Mouse (Mus musculus) urinary bladder, postnatal 14 days (tissue): ENCODE data around the gene Rad51b.
A peak's percentile ranks its signal among the peaks of the same experiment; 100 is the strongest.

ENCODE experiments used
- DNase-seq: peaks from one replicate; pipeline ENCODE4 v3.0.0; 2021; ENCODE audit warnings: low spot score

The Rad51b gene

DNA sequence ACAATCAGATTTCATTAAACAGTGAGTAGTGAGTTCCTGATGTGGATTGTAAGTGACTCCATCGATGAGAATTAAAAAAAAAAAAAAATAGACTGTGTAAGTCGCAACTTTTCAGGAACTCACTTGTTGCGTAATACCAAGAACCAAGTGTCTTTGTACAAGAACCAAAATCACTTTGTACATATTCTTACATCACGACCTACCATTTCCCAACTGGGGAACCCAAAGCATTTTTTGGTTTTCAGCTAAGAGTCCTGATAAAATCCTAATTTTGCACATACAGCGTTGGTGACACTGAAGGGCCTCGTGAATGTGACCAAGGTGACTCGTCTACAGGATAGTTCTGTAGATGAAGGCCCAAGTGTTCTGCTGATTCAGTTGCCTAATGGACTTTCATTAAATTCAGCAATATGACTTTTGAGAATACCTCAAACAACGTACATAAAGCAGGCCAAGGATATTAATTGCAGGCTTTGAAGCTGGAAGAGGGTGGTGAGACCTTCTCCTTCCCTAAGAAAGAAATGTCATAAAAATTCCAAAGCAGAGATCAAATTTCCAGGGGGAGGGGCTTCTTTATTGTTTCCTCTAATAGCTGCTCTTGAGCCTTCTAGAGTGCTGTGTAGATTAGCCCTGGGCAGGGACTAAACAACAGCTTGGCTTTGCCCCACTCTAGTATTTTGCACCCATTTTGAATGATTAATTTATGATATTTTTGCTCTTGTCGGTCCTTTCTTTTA, 316.9 kb downstream of the Rad51b start:
- DNase-seq, result no peak

DNA sequence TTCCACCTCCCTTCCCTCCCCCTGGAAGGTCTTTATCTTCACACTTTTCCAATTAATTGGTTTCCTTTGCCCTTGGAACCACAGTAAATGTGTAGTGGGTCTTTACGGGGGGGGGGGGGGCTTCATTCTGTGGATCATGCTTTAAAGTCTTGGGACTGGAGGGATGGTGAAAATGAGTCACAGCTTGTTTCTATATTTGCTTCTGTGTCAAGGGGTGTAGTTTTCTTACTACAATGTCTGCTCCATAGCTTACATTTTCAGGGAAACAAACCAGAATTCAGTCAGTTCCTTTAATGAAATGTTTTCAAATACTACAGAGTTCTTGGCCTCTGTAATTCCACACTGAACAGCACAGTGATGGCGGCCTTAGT, 317.5 kb downstream of the Rad51b start:
- DNase-seq, result no peak

DNA sequence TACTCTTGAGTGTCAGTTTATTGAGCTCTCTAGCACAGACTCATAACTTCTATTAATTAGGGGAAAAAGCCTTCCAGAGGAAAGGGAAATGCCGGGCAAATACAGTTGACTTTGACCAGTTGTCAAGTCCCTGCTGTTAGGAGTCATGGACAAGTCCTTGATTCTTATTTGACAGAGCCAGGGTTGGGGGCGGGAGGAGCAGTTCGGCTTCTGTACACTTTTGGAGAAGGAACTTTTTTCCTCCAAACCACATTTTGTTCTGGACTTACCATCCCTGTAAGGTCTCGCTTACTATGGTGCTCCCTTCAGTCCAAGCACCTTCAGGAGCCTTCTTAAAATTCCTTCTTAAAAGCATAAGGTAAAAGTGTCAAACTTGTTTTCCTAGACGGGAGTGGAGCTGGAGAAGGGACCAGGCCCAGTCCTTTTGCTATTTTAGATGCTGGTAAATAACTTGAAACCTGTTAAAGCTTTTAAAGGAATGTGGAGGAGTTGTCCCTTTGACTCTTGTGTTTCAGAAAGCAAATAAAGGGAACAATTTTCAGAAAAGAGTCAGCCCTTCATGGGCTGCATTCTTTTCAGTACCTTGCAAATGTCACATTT, 318.7 kb downstream of the Rad51b start:
- no peak for DNase-seq

DNA sequence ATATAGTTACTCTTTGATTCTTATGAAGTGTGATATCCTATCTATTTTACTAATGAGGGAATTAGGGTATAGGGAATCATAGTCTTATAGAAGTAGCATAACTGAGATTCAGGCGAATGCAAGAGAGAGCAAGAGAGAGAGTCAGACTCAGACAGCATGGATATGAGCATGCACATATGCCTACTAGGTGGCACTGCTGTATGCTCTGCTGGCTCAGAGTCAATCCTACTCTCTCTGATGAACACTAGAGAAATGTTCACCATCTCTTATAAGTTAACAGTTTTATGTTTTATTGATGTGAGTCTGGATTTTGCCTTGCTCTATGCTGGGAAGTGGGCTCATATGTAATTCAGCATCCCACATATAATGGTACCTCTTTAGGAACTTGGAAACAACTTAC, 321.9 kb downstream of the Rad51b start:
- DNase-seq, result no peak

DNA sequence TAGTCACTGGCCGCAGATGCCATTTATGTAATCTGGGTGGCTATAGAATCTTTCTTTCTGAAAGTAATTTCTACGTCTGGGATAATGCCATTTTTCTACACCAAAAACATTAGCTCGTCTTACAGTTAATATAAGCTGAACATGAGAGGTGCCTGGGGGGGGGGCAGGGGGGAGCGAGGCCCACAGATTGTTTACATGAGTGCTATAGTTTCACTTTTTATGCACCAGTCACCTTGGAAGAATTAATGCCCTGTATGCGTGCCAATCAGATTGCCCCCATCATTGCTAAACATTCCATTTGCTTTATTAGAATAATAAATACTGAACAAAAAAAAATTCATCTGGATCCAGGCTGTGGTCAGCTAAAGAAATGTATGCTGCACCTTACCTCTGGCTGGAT, 323.6 kb downstream of the Rad51b start:
- no peak for DNase-seq

DNA sequence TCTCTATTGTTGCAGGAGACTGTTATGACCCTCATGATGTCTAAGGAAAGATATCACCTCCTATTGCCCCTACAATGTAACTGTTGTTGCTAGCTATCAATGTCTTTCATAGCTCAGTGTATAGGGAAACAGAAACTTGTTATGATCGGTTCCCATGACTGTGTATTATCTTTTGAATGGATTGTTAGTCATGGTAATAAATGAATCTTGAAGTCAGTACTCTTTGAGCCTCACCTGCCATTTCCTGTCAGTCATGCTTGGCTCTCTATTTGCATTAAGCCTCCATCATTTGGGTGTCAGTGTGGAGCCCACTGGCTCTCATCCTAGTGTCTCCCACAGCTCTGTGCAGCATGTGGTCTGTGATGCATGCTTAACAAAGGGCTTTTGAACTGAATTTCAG, 326.2 kb downstream of the Rad51b start:
- DNase-seq, result no peak

DNA sequence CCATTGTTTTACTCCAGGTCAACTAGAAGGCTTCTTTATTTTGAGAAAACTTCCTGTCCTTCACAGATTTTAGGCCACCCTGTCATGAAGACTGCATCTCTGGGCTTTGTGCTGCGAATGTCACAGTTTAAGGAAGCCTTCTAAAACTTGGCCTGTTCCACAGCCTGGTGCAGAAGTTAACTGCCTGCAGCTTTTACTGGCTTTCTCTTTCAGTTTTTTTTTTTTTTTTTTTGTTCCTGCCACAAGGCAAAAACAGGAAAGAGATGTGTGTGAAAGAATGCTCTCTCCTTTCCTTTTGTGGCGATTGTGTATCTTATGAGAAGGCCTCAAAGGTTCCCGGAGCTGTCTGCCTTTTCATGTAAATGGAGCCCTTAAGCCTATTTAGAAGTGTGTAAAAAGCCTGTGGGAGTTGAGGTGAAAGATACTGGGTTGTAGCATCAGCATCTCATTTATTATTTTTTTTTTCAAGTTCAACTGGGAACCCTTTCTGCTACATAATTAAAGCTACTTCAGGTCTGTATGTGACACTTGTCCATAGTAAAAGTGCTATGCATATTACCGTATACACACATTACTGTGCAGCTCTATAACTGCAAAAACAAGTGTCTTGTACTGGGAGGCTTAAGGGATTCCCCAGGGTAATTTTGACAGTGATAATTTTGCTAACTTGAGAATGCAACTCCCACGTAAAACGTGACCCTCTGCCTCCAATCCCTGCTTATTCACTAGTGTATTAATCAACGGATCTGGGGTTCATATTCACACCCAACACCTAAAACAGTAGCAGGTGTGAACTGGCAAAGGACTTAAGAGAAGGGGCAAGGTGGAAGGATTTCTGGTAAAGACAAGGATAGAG, 328.8 kb downstream of the Rad51b start:
- DNase-seq, result no peak

DNA sequence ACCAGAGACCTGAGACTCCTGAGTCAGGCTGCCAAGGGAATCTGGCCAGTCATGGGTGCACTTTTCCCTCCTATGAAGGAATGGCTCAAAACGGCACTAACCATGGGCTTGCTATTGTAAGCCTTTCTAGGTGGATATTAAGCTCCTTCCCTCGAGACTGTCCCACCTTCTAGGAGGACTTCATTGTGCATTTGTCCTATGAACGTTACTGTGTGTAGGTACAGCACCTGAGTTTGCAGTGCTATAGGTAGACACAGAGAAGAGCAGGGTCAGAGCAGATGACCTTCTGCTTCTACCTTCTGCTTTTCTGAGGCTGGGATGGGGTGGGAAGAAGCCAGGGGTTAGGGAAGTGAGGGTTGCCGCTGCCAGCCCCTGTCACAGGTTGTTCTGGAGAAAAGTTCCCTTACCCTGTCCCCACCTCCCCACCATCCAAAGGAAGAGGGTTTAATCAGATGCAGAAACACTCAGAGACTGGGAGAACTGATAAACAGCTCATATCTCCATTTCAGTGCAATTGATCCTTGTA, 329.5 kb downstream of the Rad51b start:
- DNase-seq, result no peak

DNA sequence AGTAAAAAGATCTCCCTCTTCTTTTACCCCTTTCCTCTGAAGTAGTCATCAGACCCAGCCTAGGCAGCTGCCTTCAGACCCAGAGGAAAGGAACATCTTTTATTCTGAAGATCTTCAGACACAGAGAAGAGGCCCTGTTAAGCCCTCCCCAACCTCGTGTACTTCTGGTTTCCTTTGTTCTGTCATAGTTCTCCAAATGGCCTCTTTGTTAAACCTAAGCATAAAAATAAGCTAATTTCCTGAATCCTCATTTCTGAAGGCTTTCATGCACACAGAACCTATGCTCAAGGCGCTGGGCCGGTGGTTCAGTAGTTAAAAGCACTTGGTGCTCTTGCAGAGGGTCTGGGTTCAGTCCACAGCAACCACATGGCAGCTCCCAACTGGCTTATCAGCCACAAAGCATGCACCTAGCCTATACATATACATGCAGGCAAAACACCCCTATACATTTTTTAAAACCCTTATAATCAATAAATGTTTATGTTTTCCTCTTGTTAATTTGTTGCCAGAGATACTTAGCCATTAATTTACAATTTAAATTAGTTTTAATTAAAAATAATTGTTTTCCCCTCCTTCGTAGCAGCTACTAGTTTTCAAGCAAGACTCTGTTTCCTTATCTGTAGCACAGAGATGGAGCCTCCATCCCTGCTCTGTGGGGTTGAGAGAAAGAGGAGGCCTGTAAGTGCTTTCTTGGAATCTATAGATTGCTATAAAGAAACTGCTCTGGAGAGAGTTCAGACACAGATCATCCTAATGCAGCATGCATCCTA, 330.5 kb downstream of the Rad51b start:
- no peak for DNase-seq

DNA sequence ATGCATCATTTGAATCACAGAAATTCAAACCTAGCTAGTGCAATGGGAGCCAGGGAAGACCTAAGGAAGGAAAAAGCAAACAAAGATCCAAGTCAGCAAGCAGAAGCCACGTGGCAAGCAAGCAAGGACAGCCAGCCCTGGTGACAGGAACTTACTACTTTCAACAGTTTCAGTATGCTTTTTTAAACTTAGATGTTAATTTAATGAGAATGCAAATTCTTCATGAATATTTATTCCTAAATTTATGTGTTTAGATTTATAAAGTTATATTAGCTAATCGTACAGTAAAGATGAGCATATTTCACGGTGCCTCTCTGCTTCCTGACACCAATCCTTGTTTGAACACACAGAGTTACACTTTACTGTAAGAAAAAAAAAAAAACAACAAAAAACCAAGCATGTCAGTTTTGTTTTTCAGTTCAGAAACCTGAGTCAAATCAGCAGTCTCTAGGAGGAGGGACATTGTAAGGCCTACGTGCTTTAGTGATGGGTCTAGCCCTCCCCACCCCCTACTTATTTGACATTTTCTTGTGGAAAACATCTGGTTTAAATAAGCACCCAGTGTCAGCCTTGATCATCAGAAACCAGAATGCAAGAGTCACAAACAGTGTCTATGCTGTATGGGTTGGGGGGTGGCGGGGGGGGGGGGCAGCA, 331.2 kb downstream of the Rad51b start:
- no peak for DNase-seq

DNA sequence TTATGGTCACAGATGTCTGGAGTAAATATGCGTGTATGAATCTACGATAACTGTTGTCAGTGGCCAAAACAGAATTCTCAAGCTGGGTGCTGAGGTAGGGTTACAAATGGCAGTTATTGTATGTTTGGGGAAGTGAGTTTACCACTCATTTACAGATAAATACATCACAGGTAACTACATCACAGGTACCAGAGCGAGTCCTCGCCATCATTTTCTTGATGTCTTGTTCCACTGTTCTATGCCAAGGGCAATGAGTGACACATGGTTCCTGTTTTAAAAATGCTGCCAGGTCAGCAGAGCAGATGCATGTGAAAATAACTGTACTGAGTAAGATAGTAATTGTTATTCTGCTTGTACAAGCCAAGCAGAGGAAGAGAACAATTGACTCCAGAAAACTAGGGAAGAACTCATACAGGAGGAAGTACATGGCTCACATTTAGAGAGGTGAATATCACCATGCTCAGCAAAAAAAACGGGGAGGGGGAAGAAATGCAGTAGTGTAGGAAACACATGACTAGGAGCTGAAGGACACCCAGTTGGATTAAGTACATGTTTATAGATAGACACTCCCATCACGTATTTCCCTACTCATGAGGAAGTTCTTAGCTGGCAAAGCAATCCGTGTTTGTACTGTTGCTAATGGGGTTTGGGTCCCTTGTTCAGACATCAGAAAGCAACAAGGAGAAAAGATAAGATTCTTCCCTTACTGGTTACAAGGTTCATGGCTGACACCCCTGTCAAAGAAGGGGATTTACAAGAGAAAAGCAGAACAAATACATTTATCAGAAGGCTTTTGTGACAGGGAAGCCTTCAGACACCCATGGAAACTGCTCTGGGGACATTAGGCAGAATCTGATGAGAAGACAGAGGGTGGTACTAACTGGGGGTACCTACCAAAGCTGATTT, 333.1 kb downstream of the Rad51b start:
- no peak for DNase-seq

DNA sequence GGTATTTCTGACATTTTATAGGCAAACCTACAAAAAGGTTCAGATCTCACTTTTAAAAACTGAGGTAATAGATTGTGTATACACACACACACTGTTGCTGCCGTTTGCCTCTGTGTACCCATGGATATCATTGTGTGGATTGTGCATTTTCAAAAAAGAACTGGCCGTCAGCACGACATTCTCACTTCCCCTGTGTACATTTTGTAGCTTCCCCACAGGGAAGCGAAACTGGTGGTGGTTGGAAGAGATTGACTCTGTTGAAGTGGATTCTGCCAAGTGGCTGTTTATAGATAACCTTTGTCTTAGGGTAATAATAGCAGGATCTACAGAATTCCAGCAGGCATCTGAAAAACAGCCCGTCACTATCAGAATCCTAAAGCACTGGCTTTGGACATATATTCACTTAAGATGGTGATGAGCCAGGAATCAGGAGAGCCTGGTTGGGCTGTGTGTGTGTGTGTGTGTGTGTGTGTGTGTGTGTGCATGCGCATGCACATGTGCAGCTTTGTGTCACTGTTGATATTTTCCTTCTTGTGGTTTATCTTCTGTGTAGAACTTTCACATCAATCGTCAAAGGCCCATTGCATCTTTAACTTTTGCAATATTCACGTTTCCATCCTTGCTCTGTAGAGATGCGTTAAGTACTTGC, 336.5 kb downstream of the Rad51b start:
- no peak for DNase-seq

DNA sequence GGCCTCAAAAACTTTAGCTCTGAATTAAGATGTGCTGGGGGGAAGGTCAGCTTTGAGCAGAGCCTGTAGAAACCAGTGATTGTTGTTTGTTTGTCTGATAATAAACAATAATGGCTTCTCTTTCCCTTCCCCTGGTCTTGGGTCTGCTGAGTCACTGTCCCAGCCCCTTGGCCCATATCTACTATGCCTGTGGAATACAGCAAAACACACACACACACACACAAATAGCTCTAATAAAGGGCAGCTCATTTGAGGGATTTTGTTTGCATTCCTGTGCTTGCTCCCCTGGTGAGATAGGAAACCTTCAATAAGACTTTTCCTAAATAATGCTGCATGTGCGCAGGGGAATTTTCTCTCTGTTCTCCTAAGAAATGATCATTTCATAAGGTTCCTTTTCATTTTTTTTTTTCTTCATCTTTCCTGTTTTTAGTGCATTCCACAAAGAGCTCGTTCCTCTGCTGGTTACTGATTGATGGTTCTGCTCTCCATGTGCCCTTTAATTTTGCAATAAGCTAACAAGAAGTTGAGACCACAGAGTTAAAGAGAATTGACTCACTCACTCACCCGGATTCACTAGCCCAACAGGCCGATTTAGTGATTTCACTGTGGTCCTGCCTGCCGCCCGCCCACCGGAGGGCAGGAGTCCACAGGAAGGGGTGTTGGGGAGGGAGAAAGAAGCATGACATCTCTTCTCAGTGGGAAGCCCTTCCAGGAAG, 344.6 kb downstream of the Rad51b start:
- DNase-seq, result peak; percentile 47

DNA sequence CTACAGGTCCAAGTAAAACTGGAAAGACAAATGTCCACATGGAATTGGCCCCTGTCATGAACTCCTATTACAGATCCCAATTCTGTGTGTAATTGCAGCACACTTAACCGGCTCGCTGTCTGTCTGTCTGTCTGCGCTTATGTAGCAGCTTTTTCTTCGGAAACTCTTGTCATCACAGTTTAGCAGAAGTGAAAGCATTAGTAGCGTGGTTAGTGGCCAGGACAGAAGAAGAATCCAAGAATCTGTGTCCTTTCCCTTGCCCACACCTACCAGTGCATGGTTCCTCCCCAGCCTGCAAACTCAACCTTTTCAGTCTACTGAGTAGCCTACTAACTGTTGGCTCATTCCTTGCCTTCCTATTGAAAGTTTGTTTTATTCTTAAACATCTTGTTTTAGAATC, 345.6 kb downstream of the Rad51b start:
- no peak for DNase-seq

DNA sequence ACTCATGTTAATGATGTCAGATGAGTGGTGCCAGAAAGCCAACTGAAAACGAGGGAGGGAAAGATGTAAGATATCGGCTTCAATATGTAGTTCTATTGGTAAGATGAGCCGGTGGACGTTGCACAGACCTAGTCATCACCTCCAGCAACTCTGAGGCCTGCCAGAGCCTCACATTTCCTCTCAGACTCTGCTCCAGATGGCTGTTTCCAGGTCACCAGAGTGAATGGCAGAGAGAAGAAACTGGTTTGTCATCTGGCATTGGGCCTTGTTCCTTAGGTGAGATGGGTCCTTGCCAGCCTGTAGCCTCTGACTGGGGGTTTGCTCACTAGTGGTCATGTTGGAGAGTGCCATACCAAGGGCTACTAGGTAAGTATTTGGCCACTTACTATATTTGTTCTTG, 348.6 kb downstream of the Rad51b start:
- no peak for DNase-seq

DNA sequence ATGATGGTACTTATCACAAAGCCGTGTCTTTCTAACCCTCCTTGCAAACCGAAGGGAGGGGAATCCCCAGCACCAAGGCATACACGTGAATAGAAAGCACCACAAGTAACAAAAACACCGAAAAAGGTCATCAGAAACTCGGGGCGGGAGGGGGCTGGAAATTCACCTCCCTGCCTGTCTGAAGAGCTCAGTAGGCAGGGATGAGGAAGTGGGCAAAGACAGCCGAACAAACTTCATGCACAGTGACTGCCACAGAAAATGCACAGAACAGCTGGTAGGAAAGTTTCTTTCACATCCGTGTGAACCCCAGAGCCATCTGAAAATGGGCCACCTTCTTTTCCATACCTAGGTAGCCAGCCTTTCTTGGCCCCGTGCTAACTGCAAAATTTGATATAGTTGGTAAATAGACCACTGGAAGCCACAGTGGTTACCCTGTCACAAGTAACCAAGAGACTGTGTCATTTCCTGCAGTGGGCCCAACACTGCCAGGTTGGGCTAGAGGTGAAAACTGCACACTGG, 349.6 kb downstream of the Rad51b start:
- DNase-seq, result no peak

DNA sequence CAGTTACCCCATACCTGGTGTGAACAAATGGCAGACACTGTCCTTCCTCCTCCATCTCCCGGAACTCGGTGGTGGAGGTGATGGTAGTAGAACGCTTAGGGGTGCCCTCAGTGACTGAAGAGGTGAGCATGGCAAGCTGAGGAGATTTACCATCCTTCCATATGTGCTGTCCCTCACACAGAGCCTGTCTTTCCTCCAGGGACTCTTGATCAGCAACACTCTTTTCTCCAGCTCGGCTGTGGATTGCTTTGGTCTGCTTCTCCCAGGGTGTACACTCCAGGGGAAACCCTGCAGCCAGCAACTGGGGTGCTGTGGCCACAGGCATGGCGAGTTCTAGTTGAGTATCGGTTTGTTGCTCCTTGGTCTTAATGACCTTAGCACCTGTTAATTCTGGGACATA, 350.3 kb downstream of the Rad51b start:
- DNase-seq, result no peak

DNA sequence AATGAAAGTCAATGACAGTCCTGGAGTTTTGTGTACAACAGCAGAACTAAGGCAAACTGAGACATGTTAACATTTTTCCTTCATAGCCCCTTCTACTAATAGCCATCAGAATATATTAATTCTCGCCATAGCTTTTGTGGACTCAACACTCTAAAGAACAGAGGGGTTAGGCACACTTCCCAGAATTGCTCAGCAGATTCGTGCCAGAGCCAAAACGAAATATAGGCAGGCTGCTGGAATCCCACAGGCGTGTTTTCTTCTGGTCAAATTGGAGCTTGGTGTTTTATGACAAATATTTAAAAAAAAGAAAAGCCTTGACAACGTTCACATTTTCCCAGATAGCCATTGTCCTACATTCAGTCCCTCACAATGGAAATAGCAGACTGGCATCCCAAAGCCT, 350.9 kb downstream of the Rad51b start:
- no peak for DNase-seq
